Mouse (Mus musculus) brain, embryonic 18.5 days (tissue): ENCODE results near the gene Uts2r.

Source experiments
- DNase-seq: peaks from one replicate; pipeline ENCODE4 v3.0.0-alpha.2; 2012; ENCODE audit warnings: low read depth, low spot score

Gene Uts2r

GRCm38 (mm10) chr11:121163751-121164150 lies 3.7 kb downstream of the Uts2r start:
- DNase-seq: no peak

GRCm38 (mm10) chr11:121173203-121173602 lies 13.1 kb downstream of the Uts2r start:
- DNase-seq: no peak

- no peak for DNase-seq
These were observed 14.2 kb downstream of the Uts2r start for GRCm38 (mm10) chr11:121174234-121174633.

- DNase-seq: no peak
These were observed 16.5 kb downstream of the Uts2r start for GRCm38 (mm10) chr11:121176285-121177270.

GRCm38 (mm10) chr11:121189681-121190080 lies 29.6 kb downstream of the Uts2r start:
- DNase-seq: no peak

- no peak for DNase-seq
These were observed 32.7 kb downstream of the Uts2r start for GRCm38 (mm10) chr11:121192742-121193141.

GRCm38 (mm10) chr11:121193415-121193814 lies 33.3 kb downstream of the Uts2r start:
- DNase-seq: no peak

GRCm38 (mm10) chr11:121198622-121199021 lies 38.6 kb downstream of the Uts2r start:
- DNase-seq: no peak

- no peak for DNase-seq
These were observed 39.8 kb downstream of the Uts2r start for GRCm38 (mm10) chr11:121199851-121200250.

GRCm38 (mm10) chr11:121200781-121201180 lies 40.7 kb downstream of the Uts2r start:
- no peak for DNase-seq

GRCm38 (mm10) chr11:121201436-121202198 lies 41.5 kb downstream of the Uts2r start:
- DNase-seq: no peak

- no peak for DNase-seq
These were observed 43.7 kb downstream of the Uts2r start for GRCm38 (mm10) chr11:121203859-121204160.

- peak; percentile 92 for DNase-seq
These were observed 44.3 kb downstream of the Uts2r start, which contains the start of the genes Hexdc and Ogfod3 for GRCm38 (mm10) chr11:121204161-121205006. Gene Hexdc, plus strand, starts transcription at chr11:121204433. Gene Ogfod3, minus strand, starts transcription at chr11:121204711.
